Mouse (Mus musculus) liver, adult 2 months (tissue): ENCODE measurements around the gene Tmem164. TPM values are rescaled to one million over a fixed set of nuclear protein-coding genes. Genes with fewer than 3 reads are reported as not detected.

Experiments
- DNase-seq: peaks from one replicate; pipeline ENCODE4 v3.0.0-alpha.2; 2011; ENCODE audit warnings: low read depth, low spot score; ENCODE audit errors: extremely low read depth
- H3K27ac ChIP-seq: fragments of 200-500 bp; replicated peaks from 2 replicates; pipeline ENCODE4 v1.5.1; 2012; ENCODE audit warnings: low read depth, mild to moderate bottlenecking, control low read depth, inconsistent platforms, low read length; ENCODE audit not compliant: insufficient read depth
- H3K27me3 ChIP-seq: fragments of 200-500 bp; 2 replicates; pipeline ENCODE4 v1.6.1; 2012; ENCODE audit warnings: mild to moderate bottlenecking, moderate library complexity, low read length, inconsistent platforms; ENCODE audit not compliant: control insufficient read depth, insufficient read depth
- H3K36me3 ChIP-seq: fragments of 200-500 bp; 2 replicates; pipeline ENCODE4 v1.6.1; 2012; ENCODE audit warnings: low read length, inconsistent platforms; ENCODE audit not compliant: control insufficient read depth, insufficient read depth
- H3K4me1 ChIP-seq: fragments of 200-500 bp; 2 replicates; pipeline ENCODE4 v1.6.1; 2011; ENCODE audit warnings: low read length; ENCODE audit not compliant: control insufficient read depth, insufficient read depth
- H3K4me3 ChIP-seq: fragments of 200-500 bp; 2 replicates; pipeline ENCODE4 v1.5.1; 2011; ENCODE audit warnings: low read depth, mild to moderate bottlenecking, control low read depth, low read length, moderate library complexity; ENCODE audit not compliant: insufficient read depth
- H3K79me2 ChIP-seq: fragments of 200-500 bp; 2 replicates; pipeline ENCODE4 v1.6.1; 2012; ENCODE audit warnings: inconsistent platforms, mild to moderate bottlenecking, low read length, moderate library complexity; ENCODE audit not compliant: control insufficient read depth, insufficient read depth
- H3K9ac ChIP-seq: fragments of 200-500 bp; 2 replicates; pipeline ENCODE4 v1.6.1; 2012; ENCODE audit warnings: low read depth, mild to moderate bottlenecking, control low read depth, inconsistent platforms, low read length
- CTCF ChIP-seq: fragments of 200-500 bp; IDR thresholded peaks from 2 replicates; pipeline ENCODE4 v1.5.1; 2011; ENCODE audit warnings: low read depth, low read length, control low read depth
- POLR2A ChIP-seq: fragments of 200-500 bp; IDR thresholded peaks from 2 replicates; pipeline ENCODE4 v1.6.1; 2011; ENCODE audit warnings: low read length, control low read depth; ENCODE audit not compliant: insufficient read depth; ENCODE audit errors: extremely low read depth
- WGBS: fragments of 180-500 bp; shearing (Covaris S2); methylation state at CpG from one replicate; pipeline ENCODE4 v1.1.7; 2018; 5-methylcytosine and 5-hydroxymethylcytosine counted together
- polyA plus RNA-seq: library from polyadenylated mRNA; depleted of rRNA; stranded (reverse); fragments of >200 nt; gene quantifications from 2 replicates; pipeline ENCODE4 v1.2.3, GENCODE M21; 2012
- total RNA-seq: library from RNA; depleted of rRNA; stranded (reverse); fragments of >200 nt; gene quantifications from 2 replicates; pipeline ENCODE4 v1.2.3, GENCODE M21; 2014

Tmem164 gene
- total and polyA plus RNA-seq, 2 experiments: 5.3 to 8.4 TPM

DNA sequence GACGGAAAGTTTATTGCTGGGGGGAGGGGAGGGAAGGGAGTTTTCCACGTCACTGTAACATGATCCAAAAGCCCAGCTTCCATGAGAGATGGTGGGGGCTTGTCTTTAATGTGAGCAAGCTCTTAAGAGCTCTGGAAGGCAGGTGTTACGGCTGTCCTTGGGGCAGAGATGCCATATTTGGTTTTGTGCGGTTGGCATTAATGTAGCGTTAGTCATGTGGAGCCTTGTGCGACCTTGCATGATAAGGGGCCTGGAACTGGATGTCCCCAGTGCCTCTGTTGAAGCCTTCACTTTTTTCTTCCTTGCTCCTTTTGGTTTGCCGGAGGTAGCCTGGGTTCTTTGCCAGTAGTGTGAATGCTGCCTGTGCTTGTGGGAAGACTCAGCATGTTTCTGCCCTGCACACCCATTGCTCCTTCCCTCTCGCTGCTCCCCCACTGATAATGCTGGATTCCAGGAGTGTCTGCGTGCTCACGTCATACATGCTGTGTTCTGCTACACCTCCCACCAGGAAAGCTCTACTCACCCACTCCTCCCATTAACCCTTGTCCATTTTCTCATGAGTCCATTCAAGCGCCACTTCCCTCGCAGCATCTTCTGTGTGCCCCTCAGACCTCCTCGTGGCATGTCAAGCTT is 152.1 kb downstream of the Tmem164 start:
- Histone ChIP-seq H3K9ac (no peak overlapping the region), H3K4me3 (no peak overlapping the region), H3K4me1 (no peaks in the 10 kb centered on the region), H3K79me2 (no peaks in the 10 kb centered on the region), H3K36me3 (no peaks in the 10 kb centered on the region), H3K27me3 (no peaks in the 10 kb centered on the region), H3K27ac (no peak overlapping the region)
- DNase-seq: no peak
- no peak for TF ChIP-seq CTCF
- TF ChIP-seq POLR2A: no peak
- 89% methylated on average over 12 of the region's 13 CpGs for WGBS

- WGBS: 91% methylated on average over 6 of the region's 6 CpGs
- Histone ChIP-seq H3K36me3 (no peaks in the 10 kb centered on the region), H3K27me3 (no peaks in the 10 kb centered on the region), H3K27ac (no peak overlapping the region), H3K9ac (no peak overlapping the region), H3K4me1 (no peaks in the 10 kb centered on the region), H3K79me2 (no peaks in the 10 kb centered on the region), H3K4me3 (no peak overlapping the region)
- no peak for DNase-seq
- no peak for TF ChIP-seq CTCF
- TF ChIP-seq POLR2A: no peak
Observed at GRCm38 (mm10) chrX:142834807-142835206, 153.6 kb downstream of the Tmem164 start.

- WGBS: 92% methylated on average over 7 of the region's 7 CpGs
- H3K36me3 ChIP-seq: no peaks in the 10 kb centered on the region
- no peaks in the 10 kb centered on the region for H3K4me1 ChIP-seq
- H3K27ac ChIP-seq: no peak overlapping the region
- no peak overlapping the region for H3K4me3 ChIP-seq
- no peak overlapping the region for H3K9ac ChIP-seq
- H3K27me3 ChIP-seq: no peaks in the 10 kb centered on the region
- TF ChIP-seq POLR2A (no peak), CTCF (no peak)
- no peaks in the 10 kb centered on the region for H3K79me2 ChIP-seq
- no peak for DNase-seq
Observed at GRCm38 (mm10) chrX:142836399-142836798, 155.2 kb downstream of the Tmem164 start.

GRCm38 (mm10) chrX:142837316-142837715 is 156.1 kb downstream of the Tmem164 start:
- no peaks in the 10 kb centered on the region for H3K27me3 ChIP-seq
- H3K27ac ChIP-seq: no peak overlapping the region
- no peaks in the 10 kb centered on the region for H3K36me3 ChIP-seq
- no peak for TF ChIP-seq POLR2A
- no peak for TF ChIP-seq CTCF
- 76% methylated on average over 3 of the region's 3 CpGs for WGBS
- DNase-seq: no peak
- no peaks in the 10 kb centered on the region for H3K4me1 ChIP-seq
- H3K79me2 ChIP-seq: no peaks in the 10 kb centered on the region
- H3K4me3 ChIP-seq: no peak overlapping the region
- no peak overlapping the region for H3K9ac ChIP-seq

DNA sequence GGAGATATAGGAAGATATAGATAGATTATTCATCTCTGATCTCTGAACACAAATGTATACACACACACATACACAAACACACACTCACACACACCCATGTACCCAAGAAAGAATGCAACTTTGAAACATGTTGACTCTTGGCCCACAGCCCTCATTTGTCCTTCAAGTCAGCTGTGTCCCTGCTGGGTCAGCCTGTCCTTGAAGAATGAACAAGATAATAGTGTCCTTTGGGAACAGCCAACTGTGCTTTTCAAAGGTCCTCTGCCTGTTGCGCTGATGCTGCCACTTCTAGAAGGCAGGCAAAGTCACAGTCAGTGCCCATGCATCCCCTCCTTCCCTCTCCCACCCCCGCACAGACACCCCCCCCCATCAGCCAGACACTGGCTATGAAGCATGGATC is 157.6 kb downstream of the Tmem164 start:
- no peaks in the 10 kb centered on the region for H3K79me2 ChIP-seq
- no peak overlapping the region for H3K4me3 ChIP-seq
- H3K36me3 ChIP-seq: no peaks in the 10 kb centered on the region
- no peak overlapping the region for H3K27ac ChIP-seq
- 94% methylated on average over 2 of the region's 2 CpGs for WGBS
- no peaks in the 10 kb centered on the region for H3K27me3 ChIP-seq
- H3K4me1 ChIP-seq: no peaks in the 10 kb centered on the region
- no peak for TF ChIP-seq CTCF
- TF ChIP-seq POLR2A: no peak
- no peak for DNase-seq
- H3K9ac ChIP-seq: no peak overlapping the region

DNA sequence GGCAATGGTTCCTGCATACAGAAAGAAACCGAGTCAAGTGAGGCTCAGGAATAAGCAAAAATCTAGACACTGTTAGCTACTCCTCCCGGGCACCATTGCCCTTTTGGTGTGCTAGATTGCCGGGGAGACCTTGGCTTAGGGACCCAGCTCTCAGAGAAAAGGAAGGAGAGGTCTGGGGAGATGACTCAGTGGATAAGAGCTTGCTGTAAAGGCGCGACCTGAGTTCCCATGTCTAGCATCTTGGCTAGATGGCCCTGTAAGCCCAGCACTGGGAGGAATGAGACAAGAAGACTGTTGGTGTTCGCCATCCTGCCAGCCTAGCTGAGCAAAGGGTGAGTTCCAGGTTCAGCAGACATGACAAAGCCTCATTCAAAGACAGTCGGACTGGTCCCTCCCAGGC is 158.2 kb downstream of the Tmem164 start:
- Histone ChIP-seq H3K4me1 (no peaks in the 10 kb centered on the region), H3K9ac (no peak overlapping the region), H3K27ac (no peak overlapping the region), H3K36me3 (no peaks in the 10 kb centered on the region), H3K79me2 (no peaks in the 10 kb centered on the region), H3K27me3 (no peaks in the 10 kb centered on the region), H3K4me3 (no peak overlapping the region)
- 86% methylated on average over 7 of the region's 7 CpGs for WGBS
- TF ChIP-seq CTCF (no peak), POLR2A (no peak)
- no peak for DNase-seq
